Mouse (Mus musculus) lung, adult 2 months (tissue): ENCODE data around the gene Vmn2r118.

Experiments used
- CTCF ChIP-seq: fragments of 200-500 bp; IDR thresholded peaks from 2 replicates; pipeline ENCODE4 v1.5.1; 2011; ENCODE audit warnings: mild to moderate bottlenecking, low read length, control low read depth; ENCODE audit not compliant: insufficient read depth
- POLR2A ChIP-seq: fragments of 200-500 bp; IDR thresholded peaks from 2 replicates; pipeline ENCODE4 v1.6.1; 2011; ENCODE audit warnings: low read depth, mild to moderate bottlenecking, control low read depth, low read length, borderline replicate concordance; ENCODE audit errors: extremely low read depth

DNA sequence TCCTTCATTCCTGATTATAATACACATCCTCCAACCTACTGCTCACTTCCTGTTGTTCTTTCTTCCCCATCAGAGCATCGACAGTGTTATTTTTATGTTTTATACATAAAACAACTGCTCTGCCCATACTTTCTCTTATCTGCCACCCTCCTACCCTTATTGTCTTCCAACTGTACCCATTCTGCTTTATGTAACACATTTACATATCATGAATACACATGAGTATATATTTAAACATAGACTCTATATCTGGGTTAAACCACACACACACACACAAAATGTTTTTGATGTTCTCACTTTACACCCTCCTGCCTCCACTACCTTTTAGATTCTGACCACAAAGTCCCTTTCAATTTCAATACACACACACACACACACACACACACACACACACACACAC, 76.5 kb downstream of the Vmn2r118 start:
- TF ChIP-seq CTCF (no peak), POLR2A (no peak)
